Mouse (Mus musculus) limb, embryonic 11.5 days (tissue): ENCODE data around the gene Actr8. TPM values are rescaled to one million over a fixed set of nuclear protein-coding genes. Genes with fewer than 3 reads are reported as not detected.

Source experiments
- ATAC-seq: fragments of 200-750 bp; cut with Nextera tagmentation; 2 replicates; pipeline ENCODE4 v1.8.0; 2017; ENCODE audit warnings: low read depth; ENCODE audit not compliant: insufficient number of reproducible peaks, low FRiP score, low TSS enrichment
- DNase-seq: peaks from one replicate; pipeline ENCODE4 v3.0.0-alpha.2; 2015; ENCODE audit warnings: low spot score
- H3K27ac ChIP-seq: fragments of 300-500 bp; sonication (generic); replicated peaks from 2 replicates; pipeline ENCODE4 v1.5.1; 2014; ENCODE audit warnings: low read depth, mild to moderate bottlenecking, low read length
- H3K27me3 ChIP-seq: fragments of 300-500 bp; sonication (generic); 2 replicates; pipeline ENCODE4 v1.6.1; 2014; ENCODE audit warnings: mild to moderate bottlenecking, low read length, mixed read lengths; ENCODE audit not compliant: control insufficient read depth, insufficient read depth
- H3K36me3 ChIP-seq: fragments of 300-500 bp; sonication (generic); 2 replicates; pipeline ENCODE4 v1.6.1; 2014; ENCODE audit warnings: mild to moderate bottlenecking, low read length, moderate library complexity, mixed read lengths; ENCODE audit not compliant: control insufficient read depth, insufficient read depth
- H3K4me1 ChIP-seq: fragments of 300-500 bp; sonication (generic); 2 replicates; pipeline ENCODE4 v1.6.1; 2014; ENCODE audit warnings: low read length, mixed read lengths; ENCODE audit not compliant: control insufficient read depth, insufficient read depth
- H3K4me2 ChIP-seq: fragments of 300-500 bp; sonication (generic); 2 replicates; pipeline ENCODE4 v1.6.1; 2014; ENCODE audit warnings: low read depth, mild to moderate bottlenecking, moderate library complexity; ENCODE audit not compliant: severe bottlenecking
- H3K4me3 ChIP-seq: fragments of 300-500 bp; sonication (generic); 2 replicates; pipeline ENCODE4 v1.5.1; 2014; ENCODE audit warnings: low read depth, low read length
- H3K9ac ChIP-seq: fragments of 300-500 bp; sonication (generic); 2 replicates; pipeline ENCODE4 v1.6.1; 2014; ENCODE audit warnings: mild to moderate bottlenecking, low read length
- H3K9me3 ChIP-seq: fragments of 300-500 bp; sonication (generic); 2 replicates; pipeline ENCODE4 v1.6.1; 2016; ENCODE audit warnings: low read length; ENCODE audit not compliant: control insufficient read depth
- WGBS: fragments of 180-500 bp; shearing (Covaris S2); extraction: QIAGEN DNeasy Blood & Tissue Kit; methylation state at CpG from one replicate; pipeline ENCODE4 v1.1.7; 2014; 5-methylcytosine and 5-hydroxymethylcytosine counted together
- polyA plus RNA-seq: library from polyadenylated mRNA; unstranded; fragments of >200 nt; fragmentation: Nextera tagmentation; extraction: Ambion mirVana; gene quantifications from 2 replicates; pipeline ENCODE4 v1.2.1, GENCODE M21; 2014

The Actr8 gene
- 68.6 and 71.0 TPM in 2 replicates for polyA plus RNA-seq

GRCm38 (mm10) chr14:29978254-29979204, at the start of gene Actr8:
Gene Actr8, plus strand, starts transcription at chr14:29978337.
- 3% methylated on average over 44 of the region's 44 CpGs for WGBS
- ATAC-seq: peak; percentile 96
- Histone ChIP-seq H3K4me3 (peak within 1 kb of the TSS; percentile 64), H3K27me3 (no peaks in the 10 kb centered on the region), H3K4me1 (peaks cover 7% of the 10 kb centered on the region; the same call in 1 of the 2 replicates), H3K9ac (peak within 1 kb of the TSS; percentile 84), H3K36me3 (peaks cover 14% of the 10 kb centered on the region), H3K4me2 (peak within 1 kb of the TSS; percentile 88), H3K27ac (peak within 1 kb of the TSS; percentile 78), H3K9me3 (no peaks in the 10 kb centered on the region)
- DNase-seq: peak; percentile 96

- 83% methylated on average over 4 of the region's 4 CpGs for WGBS
- Histone ChIP-seq H3K9ac (no peak overlapping the region), H3K9me3 (no peaks in the 10 kb centered on the region), H3K4me2 (no peak overlapping the region), H3K27me3 (no peaks in the 10 kb centered on the region), H3K27ac (no peak overlapping the region), H3K36me3 (no peaks in the 10 kb centered on the region), H3K4me3 (no peak overlapping the region), H3K4me1 (no peaks in the 10 kb centered on the region)
- ATAC-seq: no peak
- no peak for DNase-seq
Measured at GRCm38 (mm10) chr14:29928966-29929365, 49.2 kb upstream of the Actr8 start.

- no peak overlapping the region for H3K4me2 ChIP-seq
- H3K4me3 ChIP-seq: no peak overlapping the region
- H3K9ac ChIP-seq: no peak overlapping the region
- H3K36me3 ChIP-seq: no peaks in the 10 kb centered on the region
- H3K27me3 ChIP-seq: no peaks in the 10 kb centered on the region
- H3K9me3 ChIP-seq: no peaks in the 10 kb centered on the region
- no peak for DNase-seq
- ATAC-seq: no peak
- WGBS: 90% methylated on average over 5 of the region's 5 CpGs
- H3K27ac ChIP-seq: no peak overlapping the region
- H3K4me1 ChIP-seq: no peaks in the 10 kb centered on the region
Measured at GRCm38 (mm10) chr14:29935516-29935915, 42.6 kb upstream of the Actr8 start.

- H3K27me3 ChIP-seq: no peaks in the 10 kb centered on the region
- H3K27ac ChIP-seq: no peak overlapping the region
- no peak for ATAC-seq
- 92% methylated on average over 15 of the region's 15 CpGs for WGBS
- no peaks in the 10 kb centered on the region for H3K9me3 ChIP-seq
- no peak for DNase-seq
- H3K36me3 ChIP-seq: no peaks in the 10 kb centered on the region
- no peak overlapping the region for H3K9ac ChIP-seq
- no peaks in the 10 kb centered on the region for H3K4me1 ChIP-seq
- no peak overlapping the region for H3K4me2 ChIP-seq
- no peak overlapping the region for H3K4me3 ChIP-seq
Measured at GRCm38 (mm10) chr14:29937466-29937865, 40.7 kb upstream of the Actr8 start.

- H3K4me2 ChIP-seq: no peak overlapping the region
- H3K9ac ChIP-seq: no peak overlapping the region
- no peak overlapping the region for H3K4me3 ChIP-seq
- DNase-seq: peak; percentile 26
- H3K27me3 ChIP-seq: no peaks in the 10 kb centered on the region
- H3K4me1 ChIP-seq: no peaks in the 10 kb centered on the region
- no peak for ATAC-seq
- H3K9me3 ChIP-seq: no peaks in the 10 kb centered on the region
- WGBS: 46% methylated on average over 20 of the region's 20 CpGs
- H3K36me3 ChIP-seq: no peaks in the 10 kb centered on the region
- H3K27ac ChIP-seq: no peak overlapping the region
Measured at GRCm38 (mm10) chr14:29939600-29940312, 38.4 kb upstream of the Actr8 start.

- Histone ChIP-seq H3K4me1 (no peaks in the 10 kb centered on the region), H3K27me3 (no peaks in the 10 kb centered on the region), H3K4me3 (no peak overlapping the region), H3K9ac (no peak overlapping the region), H3K27ac (no peak overlapping the region), H3K9me3 (no peaks in the 10 kb centered on the region), H3K4me2 (no peak overlapping the region), H3K36me3 (no peaks in the 10 kb centered on the region)
- no peak for DNase-seq
- ATAC-seq: no peak
- 20% methylated on average over 10 of the region's 10 CpGs for WGBS
Measured at GRCm38 (mm10) chr14:29940313-29940812, 37.8 kb upstream of the Actr8 start.

GRCm38 (mm10) chr14:29940877-29941276, 37.3 kb upstream of the Actr8 start:
- Histone ChIP-seq H3K36me3 (no peaks in the 10 kb centered on the region), H3K27ac (no peak overlapping the region), H3K27me3 (no peaks in the 10 kb centered on the region), H3K4me1 (no peaks in the 10 kb centered on the region), H3K4me2 (no peak overlapping the region), H3K4me3 (no peak overlapping the region), H3K9me3 (no peaks in the 10 kb centered on the region), H3K9ac (no peak overlapping the region)
- peak; percentile 64 for DNase-seq
- WGBS: 22% methylated on average over 2 of the region's 2 CpGs
- ATAC-seq: no peak

- Histone ChIP-seq H3K9me3 (no peaks in the 10 kb centered on the region), H3K27ac (no peak overlapping the region), H3K4me2 (no peak overlapping the region), H3K9ac (no peak overlapping the region), H3K36me3 (no peaks in the 10 kb centered on the region), H3K4me1 (no peaks in the 10 kb centered on the region), H3K27me3 (no peaks in the 10 kb centered on the region), H3K4me3 (no peak overlapping the region)
- DNase-seq: no peak
- WGBS: 74% methylated on average over 5 of the region's 5 CpGs
- no peak for ATAC-seq
Measured at GRCm38 (mm10) chr14:29946761-29947309, 31.3 kb upstream of the Actr8 start.
